Mouse (Mus musculus): Measurements from ENCODE around the gene Tnc.

Tnc gene

DNA sequence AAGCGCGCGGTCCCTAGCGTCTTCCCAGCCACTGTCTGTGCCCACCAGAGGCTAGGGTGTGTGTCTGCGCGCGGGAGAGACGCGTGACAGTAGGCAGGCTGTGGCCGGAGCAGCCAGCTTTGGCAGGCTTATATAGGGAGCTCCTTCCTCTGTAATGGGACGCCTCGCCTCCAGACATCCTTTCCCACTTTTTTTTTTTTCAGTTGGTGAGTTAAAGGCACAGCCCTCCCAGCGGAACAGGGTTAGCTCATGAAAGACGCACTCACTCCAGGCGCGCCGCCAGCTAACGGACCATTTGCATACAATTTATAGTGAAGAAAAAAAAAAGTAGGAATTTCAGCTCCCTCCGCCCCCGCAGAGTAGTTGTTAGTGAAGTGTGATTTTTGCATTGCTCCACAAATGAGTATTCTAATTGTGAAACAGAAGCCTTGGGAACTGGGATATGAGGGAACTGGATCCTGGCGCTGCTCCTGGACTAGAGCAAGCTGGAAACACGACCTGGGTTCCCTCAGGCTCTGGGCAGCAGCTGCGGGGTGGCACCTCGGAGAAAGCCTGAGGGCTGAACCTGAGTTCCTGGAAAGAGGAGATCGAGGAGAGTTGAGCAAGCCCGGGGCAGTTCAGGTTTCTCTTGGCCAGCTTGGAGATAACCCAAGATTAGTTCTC is at the start of gene Tnc:
TSS of gene Tnc (minus strand) at position 185 of the 663 bp plus-strand sequence.
- no peaks in the 10 kb centered on the region for H3K9me3 ChIP-seq (ENCODE audit: low read length)
- H3K36me3 ChIP-seq (ENCODE audit: insufficient read depth, low read length), result no peaks in the 10 kb centered on the region
- peak within 1 kb of the TSS; percentile 59 for H3K4me3 ChIP-seq (replicated peaks; ENCODE audit: low read length)
- peaks cover 14% of the 10 kb centered on the region; the same call in 1 of the 2 replicates for H3K4me1 ChIP-seq (replicated peaks; ENCODE audit: low read depth, low read length)
- TF ChIP-seq CTCF (conservative IDR thresholded peaks at IDR 0.05; ENCODE audit: low read length), result no peak
- no peak for TF ChIP-seq POU5F1 (IDR thresholded peaks at IDR 0.05; ENCODE audit: borderline replicate concordance, low read length)
- no peak for TF ChIP-seq NANOG (IDR thresholded peaks at IDR 0.05; ENCODE audit: borderline replicate concordance, low read length)
- H3K27me3 ChIP-seq (ENCODE audit: insufficient read depth, low read length), result peaks cover 49% of the 10 kb centered on the region

DNA sequence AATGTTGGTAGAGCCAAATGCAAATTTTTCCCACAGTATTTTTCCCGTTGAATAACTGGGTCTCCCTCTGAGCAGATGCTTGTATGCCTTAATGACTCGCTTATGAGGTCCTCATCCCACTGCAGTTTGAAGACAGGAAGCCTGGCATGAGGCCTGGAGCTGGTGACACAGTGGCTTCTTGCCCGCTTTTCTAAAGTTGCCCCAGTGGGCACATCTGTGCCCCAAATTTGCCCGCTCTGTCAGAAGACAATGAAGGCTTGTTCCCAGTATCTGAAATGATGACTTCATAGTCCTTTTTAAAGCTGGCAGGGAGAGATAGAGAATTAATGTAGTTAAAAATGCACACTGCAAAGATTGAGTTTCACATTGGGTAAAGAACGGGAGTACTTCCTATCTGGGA is 47.4 kb upstream of the Tnc start:
- H3K27me3 ChIP-seq (ENCODE audit: insufficient read depth, low read length), result no peaks in the 10 kb centered on the region
- no peaks in the 10 kb centered on the region for H3K4me1 ChIP-seq (replicated peaks; ENCODE audit: low read depth, low read length)
- no peaks in the 10 kb centered on the region for H3K9me3 ChIP-seq (ENCODE audit: low read length)
- TF ChIP-seq POU5F1 (IDR thresholded peaks at IDR 0.05; ENCODE audit: borderline replicate concordance, low read length), result no peak
- no peak for TF ChIP-seq NANOG (IDR thresholded peaks at IDR 0.05; ENCODE audit: borderline replicate concordance, low read length)
- no peak for TF ChIP-seq CTCF (conservative IDR thresholded peaks at IDR 0.05; ENCODE audit: low read length)
- no peaks in the 10 kb centered on the region for H3K36me3 ChIP-seq (ENCODE audit: insufficient read depth, low read length)
- no peak overlapping the region for H3K4me3 ChIP-seq (replicated peaks; ENCODE audit: low read length)

GRCm38 (mm10) chr4:64092857-64093256 is 46.0 kb upstream of the Tnc start:
- H3K4me3 ChIP-seq (replicated peaks; ENCODE audit: low read length), result no peak overlapping the region
- H3K27me3 ChIP-seq (ENCODE audit: insufficient read depth, low read length), result no peaks in the 10 kb centered on the region
- no peak for TF ChIP-seq NANOG (IDR thresholded peaks at IDR 0.05; ENCODE audit: borderline replicate concordance, low read length)
- no peak for TF ChIP-seq CTCF (conservative IDR thresholded peaks at IDR 0.05; ENCODE audit: low read length)
- TF ChIP-seq POU5F1 (IDR thresholded peaks at IDR 0.05; ENCODE audit: borderline replicate concordance, low read length), result no peak
- H3K4me1 ChIP-seq (replicated peaks; ENCODE audit: low read depth, low read length), result no peaks in the 10 kb centered on the region
- H3K36me3 ChIP-seq (ENCODE audit: insufficient read depth, low read length), result no peaks in the 10 kb centered on the region
- H3K9me3 ChIP-seq (ENCODE audit: low read length), result no peaks in the 10 kb centered on the region

DNA sequence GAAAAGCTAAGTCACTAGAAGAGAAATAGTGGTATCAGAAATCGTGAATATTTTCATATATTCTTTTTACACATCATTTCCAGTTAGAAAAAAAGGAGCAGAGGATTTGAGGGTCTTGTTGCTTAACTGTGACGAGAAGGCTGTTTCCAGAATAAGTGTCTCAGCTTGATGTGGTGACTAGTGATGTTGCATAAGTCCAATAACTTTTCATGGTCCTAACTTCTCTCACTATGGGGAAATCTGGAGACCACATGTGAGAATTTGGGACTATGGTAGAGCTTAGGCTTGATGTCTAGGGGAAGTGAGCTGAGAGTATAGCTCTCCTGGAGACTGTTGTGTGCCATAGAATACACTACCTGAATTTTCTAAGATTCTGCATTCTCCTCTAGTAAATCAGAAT is 42.6 kb upstream of the Tnc start:
- Histone ChIP-seq H3K27me3 (ENCODE audit: insufficient read depth, low read length) (no peaks in the 10 kb centered on the region), H3K4me3 (replicated peaks; ENCODE audit: low read length) (no peak overlapping the region), H3K9me3 (ENCODE audit: low read length) (no peaks in the 10 kb centered on the region), H3K4me1 (replicated peaks; ENCODE audit: low read depth, low read length) (no peaks in the 10 kb centered on the region), H3K36me3 (ENCODE audit: insufficient read depth, low read length) (no peaks in the 10 kb centered on the region)
- TF ChIP-seq CTCF (conservative IDR thresholded peaks at IDR 0.05; ENCODE audit: low read length) (no peak), NANOG (IDR thresholded peaks at IDR 0.05; ENCODE audit: borderline replicate concordance, low read length) (no peak)

DNA sequence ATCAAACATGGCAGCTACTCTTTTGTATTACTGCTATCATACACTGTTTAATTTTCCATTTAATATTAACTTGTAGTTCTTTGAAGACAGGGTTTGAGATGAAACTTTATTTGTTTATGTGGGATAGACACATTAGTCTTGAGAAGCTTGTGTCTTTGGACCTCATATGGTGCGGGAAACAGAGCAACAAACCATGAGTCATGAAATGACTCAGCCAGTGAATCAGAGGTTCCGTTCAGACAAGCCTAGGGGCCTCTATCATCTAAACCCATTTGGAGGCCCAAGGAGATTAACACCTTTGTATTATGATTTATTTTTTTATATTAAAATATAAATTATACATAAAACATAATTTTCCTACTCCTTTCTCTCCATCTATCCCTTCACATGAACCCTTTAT is 40.9 kb upstream of the Tnc start:
- Histone ChIP-seq H3K4me1 (replicated peaks; ENCODE audit: low read depth, low read length) (no peaks in the 10 kb centered on the region), H3K36me3 (ENCODE audit: insufficient read depth, low read length) (no peaks in the 10 kb centered on the region), H3K9me3 (ENCODE audit: low read length) (no peaks in the 10 kb centered on the region), H3K4me3 (replicated peaks; ENCODE audit: low read length) (no peak overlapping the region), H3K27me3 (ENCODE audit: insufficient read depth, low read length) (no peaks in the 10 kb centered on the region)
- TF ChIP-seq NANOG (IDR thresholded peaks at IDR 0.05; ENCODE audit: borderline replicate concordance, low read length) (no peak), POU5F1 (IDR thresholded peaks at IDR 0.05; ENCODE audit: borderline replicate concordance, low read length) (no peak), CTCF (conservative IDR thresholded peaks at IDR 0.05; ENCODE audit: low read length) (no peak)

- H3K9me3 ChIP-seq (ENCODE audit: low read length), result no peaks in the 10 kb centered on the region
- H3K4me3 ChIP-seq (replicated peaks; ENCODE audit: low read length), result no peak overlapping the region
- H3K27me3 ChIP-seq (ENCODE audit: insufficient read depth, low read length), result no peaks in the 10 kb centered on the region
- TF ChIP-seq NANOG (IDR thresholded peaks at IDR 0.05; ENCODE audit: borderline replicate concordance, low read length) (no peak), CTCF (conservative IDR thresholded peaks at IDR 0.05; ENCODE audit: low read length) (no peak), POU5F1 (IDR thresholded peaks at IDR 0.05; ENCODE audit: borderline replicate concordance, low read length) (no peak)
- no peaks in the 10 kb centered on the region for H3K36me3 ChIP-seq (ENCODE audit: insufficient read depth, low read length)
- no peaks in the 10 kb centered on the region for H3K4me1 ChIP-seq (replicated peaks; ENCODE audit: low read depth, low read length)
Measured at GRCm38 (mm10) chr4:64085993-64086567, 39.3 kb upstream of the Tnc start.

DNA sequence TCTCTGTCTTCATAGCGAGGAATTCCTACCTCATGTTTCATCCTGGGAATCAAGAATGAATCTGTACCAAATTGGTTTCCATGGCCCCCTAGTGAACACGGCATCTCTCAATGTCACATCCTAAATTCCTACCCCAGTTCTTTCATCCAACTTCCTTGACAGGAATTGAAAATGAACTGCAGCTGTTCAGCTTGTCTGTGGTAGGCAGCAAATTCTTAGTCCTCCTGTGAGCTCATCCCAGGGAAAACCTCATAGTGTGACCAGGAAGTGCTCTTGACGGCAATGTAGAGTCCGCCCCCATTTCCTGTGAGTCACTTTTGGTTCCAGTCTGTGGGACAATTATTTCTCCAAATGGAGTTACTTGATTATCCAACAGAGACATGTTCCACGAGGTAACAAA is 37.0 kb upstream of the Tnc start:
- no peaks in the 10 kb centered on the region for H3K9me3 ChIP-seq (ENCODE audit: low read length)
- H3K27me3 ChIP-seq (ENCODE audit: insufficient read depth, low read length), result no peaks in the 10 kb centered on the region
- H3K4me1 ChIP-seq (replicated peaks; ENCODE audit: low read depth, low read length), result no peaks in the 10 kb centered on the region
- H3K36me3 ChIP-seq (ENCODE audit: insufficient read depth, low read length), result no peaks in the 10 kb centered on the region
- H3K4me3 ChIP-seq (replicated peaks; ENCODE audit: low read length), result no peak overlapping the region
- TF ChIP-seq NANOG (IDR thresholded peaks at IDR 0.05; ENCODE audit: borderline replicate concordance, low read length), result no peak
- TF ChIP-seq POU5F1 (IDR thresholded peaks at IDR 0.05; ENCODE audit: borderline replicate concordance, low read length), result no peak
- no peak for TF ChIP-seq CTCF (conservative IDR thresholded peaks at IDR 0.05; ENCODE audit: low read length)

GRCm38 (mm10) chr4:64078029-64078619 is 31.3 kb upstream of the Tnc start:
- H3K4me1 ChIP-seq (replicated peaks; ENCODE audit: low read depth, low read length), result no peaks in the 10 kb centered on the region
- TF ChIP-seq CTCF (conservative IDR thresholded peaks at IDR 0.05; ENCODE audit: low read length) (no peak), NANOG (IDR thresholded peaks at IDR 0.05; ENCODE audit: borderline replicate concordance, low read length) (no peak), POU5F1 (IDR thresholded peaks at IDR 0.05; ENCODE audit: borderline replicate concordance, low read length) (no peak)
- no peak overlapping the region for H3K4me3 ChIP-seq (replicated peaks; ENCODE audit: low read length)
- H3K36me3 ChIP-seq (ENCODE audit: insufficient read depth, low read length), result no peaks in the 10 kb centered on the region
- no peaks in the 10 kb centered on the region for H3K27me3 ChIP-seq (ENCODE audit: insufficient read depth, low read length)
- no peaks in the 10 kb centered on the region for H3K9me3 ChIP-seq (ENCODE audit: low read length)

Data from E14TG2a.4 (cell line).